Mouse (Mus musculus) CH12.LX (cell line): Measurements from ENCODE around the gene Mogat2. TPM values are rescaled to one million over a fixed set of nuclear protein-coding genes. Genes with fewer than 3 reads are reported as not detected.

Source experiments
- DNase-seq: peaks from one replicate; pipeline ENCODE4 v3.0.0-alpha.2; 2013; ENCODE audit errors: extremely low read depth
- H3K27ac ChIP-seq: 2 replicates; pipeline ENCODE4 v1.5.1; 2012; ENCODE audit warnings: low read depth, mild to moderate bottlenecking, control low read depth, moderate library complexity; ENCODE audit not compliant: insufficient read depth
- H3K27me3 ChIP-seq: replicated peaks from 2 replicates; pipeline ENCODE3; 2012; ENCODE audit warnings: inconsistent platforms
- H3K36me3 ChIP-seq, 2 experiments: replicated peaks in 1 of 2; 2 replicates each; pipeline versions ENCODE3 to v1.6.1; 2012; ENCODE audit warnings: inconsistent platforms in 1 of 2, low read length in 1 of 2, mild to moderate bottlenecking in 1 of 2, mixed read lengths in 1 of 2, moderate library complexity in 1 of 2; ENCODE audit not compliant: control insufficient read depth in 1 of 2, insufficient read depth in 1 of 2
- H3K4me1 ChIP-seq, 2 experiments: 2 replicates each; pipeline ENCODE4 v1.6.1; 2012; ENCODE audit warnings: inconsistent platforms in 1 of 2, moderate library complexity in 1 of 2; ENCODE audit not compliant: insufficient read depth in 2 of 2, control insufficient read depth in 1 of 2
- H3K4me2 ChIP-seq: 2 replicates; pipeline ENCODE4 v1.6.1; 2012; ENCODE audit warnings: low read depth, mild to moderate bottlenecking, control low read depth; ENCODE audit not compliant: poor library complexity, insufficient read depth, severe bottlenecking
- H3K4me3 ChIP-seq, 3 experiments: fragments of 150-350 bp in 1 of 3; sonication (generic) in 1 of 3; replicated peaks in 1 of 3; 2 replicates each; pipeline versions ENCODE3 to v1.5.1; 2011 to 2012; ENCODE audit warnings: low read depth in 2 of 3, low read length in 2 of 3, mild to moderate bottlenecking in 2 of 3, moderate library complexity in 2 of 3, control low read depth in 1 of 3, improper control_type of control experiment in 1 of 3, inconsistent platforms in 1 of 3, mixed read lengths in 1 of 3; ENCODE audit not compliant: poor library complexity in 1 of 3
- H3K79me2 ChIP-seq: replicated peaks from 2 replicates; pipeline ENCODE4 v1.6.1; 2012; ENCODE audit warnings: mild to moderate bottlenecking, moderate library complexity; ENCODE audit not compliant: control insufficient read depth, poor library complexity, insufficient read depth, severe bottlenecking; ENCODE audit errors: extremely low read depth
- H3K9ac ChIP-seq: 2 replicates; pipeline ENCODE4 v1.6.1; 2012; ENCODE audit warnings: low read depth, mild to moderate bottlenecking, control low read depth, moderate library complexity; ENCODE audit not compliant: insufficient read depth
- H3K9me3 ChIP-seq: replicated peaks from 2 replicates; pipeline ENCODE3; 2012; ENCODE audit warnings: low read length, inconsistent platforms, mixed read lengths
- CHD2 ChIP-seq: IDR thresholded peaks from 2 replicates; pipeline ENCODE4 v1.6.1; 2011; ENCODE audit warnings: low read length, improper control_type of control experiment
- ELF1 ChIP-seq: IDR thresholded peaks from 2 replicates; pipeline ENCODE4 v1.6.1; 2014; ENCODE audit warnings: low read depth, mild to moderate bottlenecking, inconsistent platforms, low read length, improper control_type of control experiment
- EP300 ChIP-seq: IDR thresholded peaks from 2 replicates; pipeline ENCODE4 v1.6.1; 2011; ENCODE audit warnings: low read length, improper control_type of control experiment
- KAT2A ChIP-seq: IDR thresholded peaks from 2 replicates; pipeline ENCODE4 v1.6.1; 2012; ENCODE audit warnings: low read length, improper control_type of control experiment, inconsistent platforms; ENCODE audit not compliant: insufficient replicate concordance
- MEF2A ChIP-seq: IDR thresholded peaks from 2 replicates; pipeline ENCODE4 v1.6.1; 2014; ENCODE audit warnings: low read depth, mild to moderate bottlenecking, inconsistent platforms, low read length, improper control_type of control experiment, borderline replicate concordance
- NELFE ChIP-seq: IDR thresholded peaks from 2 replicates; pipeline ENCODE4 v1.6.1; 2011; ENCODE audit warnings: low read depth, low read length, improper control_type of control experiment
- PAX5 ChIP-seq: IDR thresholded peaks from 2 replicates; pipeline ENCODE4 v1.6.1; 2012; ENCODE audit warnings: low read length, inconsistent platforms, mixed read lengths
- POLR2A ChIP-seq: IDR thresholded peaks from 2 replicates; pipeline ENCODE4 v1.6.1; 2011; ENCODE audit warnings: low read depth, mild to moderate bottlenecking, improper control_type of control experiment, low read length
- RCOR1 ChIP-seq: conservative IDR thresholded peaks from 2 replicates; pipeline ENCODE4 v1.6.1; 2012; ENCODE audit warnings: low read depth, mild to moderate bottlenecking, inconsistent platforms, low read length, improper control_type of control experiment
- SMC3 ChIP-seq: IDR thresholded peaks from 2 replicates; pipeline ENCODE4 v1.6.1; 2011; ENCODE audit warnings: low read depth, low read length, improper control_type of control experiment
- UBTF ChIP-seq: IDR thresholded peaks from 2 replicates; pipeline ENCODE4 v1.6.1; 2012; ENCODE audit warnings: low read depth, mild to moderate bottlenecking, inconsistent platforms, low read length, improper control_type of control experiment, moderate library complexity
- USF1 ChIP-seq: IDR thresholded peaks from 2 replicates; pipeline ENCODE4 v1.6.1; 2014; ENCODE audit warnings: low read depth, mild to moderate bottlenecking, inconsistent platforms, low read length, improper control_type of control experiment
- USF2 ChIP-seq: conservative IDR thresholded peaks from 2 replicates; pipeline ENCODE4 v1.6.1; 2011; ENCODE audit warnings: low read depth, low read length, improper control_type of control experiment
- ZNF384 ChIP-seq: IDR thresholded peaks from 2 replicates; pipeline ENCODE4 v1.6.1; 2012; ENCODE audit warnings: low read depth, low read length, improper control_type of control experiment, inconsistent platforms
- dilution Hi-C: fragments of 300-500 bp; cut with MboI; formaldehyde crosslinking; loops from 2 replicates; pipeline ENCODE4 v1.14.3; 2020; ENCODE audit warnings: low sequenced_read_pairs; ENCODE audit not compliant: extremely low pct_unique_long_range_greater_than_20kb, extremely low pct_ligation_motif_present
- in situ Hi-C: fragments of 300-500 bp; cut with MboI; formaldehyde crosslinking; loops from 3 replicates; pipeline ENCODE4 v1.14.3; 2019; ENCODE audit warnings: low sequenced_read_pairs, low pct_ligation_motif_present, low pct_unique_long_range_greater_than_20kb, mixed read lengths
- polyA plus RNA-seq: library from polyadenylated mRNA; unstranded; fragments of >175 nt; gene quantifications from 2 replicates; pipeline ENCODE4 v1.2.1, GENCODE M21; 2012; ENCODE audit warnings: low read depth; ENCODE audit not compliant: insufficient read length
- total RNA-seq, 2 experiments: library from RNA; depleted of rRNA; stranded (reverse); fragments of 300-350 nt in 1 of 2; fragments of >200 nt in 1 of 2; gene quantifications; 2 replicates each; pipeline ENCODE4 v1.2.3; 2012 to 2014

The Mogat2 gene
- total and polyA plus RNA-seq, 3 experiments, result not detected

GRCm38 (mm10) chr7:99268506-99268900, 30.1 kb upstream of the Mogat2 start:
- TF ChIP-seq USF1, result no peak
- TF ChIP-seq SMC3, result no peak
- no peak for TF ChIP-seq EP300
- no peak for TF ChIP-seq KAT2A
- no peak for TF ChIP-seq RCOR1
- TF ChIP-seq UBTF, result no peak
- no peak for TF ChIP-seq ELF1
- TF ChIP-seq MEF2A, result no peak
- no peak for TF ChIP-seq NELFE
- TF ChIP-seq PAX5, result no peak
- Histone ChIP-seq H3K36me3 (no peaks in the 10 kb centered on the region), H3K79me2 (no peaks in the 10 kb centered on the region), H3K9me3 (no peaks in the 10 kb centered on the region), H3K4me2 (peak overlapping the region; percentile 60), H3K27me3 (peaks cover 18% of the 10 kb centered on the region), H3K4me1 (peaks cover 4 to 8% of the 10 kb centered on the region in 2 experiments; a peak in 2 of 4 replicates), H3K4me3 (peak overlapping the region; percentile 13 to 36 (median 30)), H3K9ac (no peak overlapping the region), H3K27ac (no peak overlapping the region)
- dilution Hi-C loops, result no loop called here
- no peak for DNase-seq
- in situ Hi-C loops, result loop anchor here (5.0 kb wide), 1 partner anchor 94 kb away; no protein-coding TSS in a partner anchor

GRCm38 (mm10) chr7:99267897-99268505, 29.6 kb upstream of the Mogat2 start:
- no peaks in the 10 kb centered on the region for H3K36me3 ChIP-seq
- TF ChIP-seq CHD2, result no peak
- peak; percentile 35; the same call in 1 of the 2 replicates for TF ChIP-seq POLR2A
- peak; percentile 73 for TF ChIP-seq ELF1
- H3K27ac ChIP-seq, result no peak overlapping the region
- in situ Hi-C loops (loop anchor here (5.0 kb wide), 1 partner anchor 94 kb away; no protein-coding TSS in a partner anchor), dilution Hi-C loops (no loop called here)
- H3K27me3 ChIP-seq, result peaks cover 18% of the 10 kb centered on the region
- DNase-seq, result peak; percentile 22
- peak overlapping the region; percentile 13 to 36 (median 30) for H3K4me3 ChIP-seq
- peak overlapping the region; percentile 60 for H3K4me2 ChIP-seq
- no peak overlapping the region for H3K9ac ChIP-seq
- H3K79me2 ChIP-seq, result no peaks in the 10 kb centered on the region
- no peaks in the 10 kb centered on the region for H3K9me3 ChIP-seq
- peaks cover 4 to 8% of the 10 kb centered on the region in 2 experiments; a peak in 2 of 4 replicates for H3K4me1 ChIP-seq

GRCm38 (mm10) chr7:99267251-99267896, 29.0 kb upstream of the Mogat2 start, which contains the start of gene Map6:
Gene Map6, plus strand, starts transcription at chr7:99267447.
- in situ Hi-C loops (loop anchor here (5.0 kb wide), 1 partner anchor 95 kb away; no protein-coding TSS in a partner anchor), dilution Hi-C loops (no loop called here)
- no peak within 1 kb of the TSS for H3K27ac ChIP-seq
- no peak within 1 kb of the TSS for H3K9ac ChIP-seq
- peaks cover 18% of the 10 kb centered on the region for H3K27me3 ChIP-seq
- no peaks in the 10 kb centered on the region for H3K36me3 ChIP-seq
- DNase-seq, result peak; percentile 10
- H3K79me2 ChIP-seq, result no peaks in the 10 kb centered on the region
- H3K9me3 ChIP-seq, result no peaks in the 10 kb centered on the region
- H3K4me3 ChIP-seq, result peak within 1 kb of the TSS in 2 of 3 experiments; percentile 30 to 36
- TF ChIP-seq ZNF384 (peak; percentile 67; the same call in 1 of the 2 replicates), USF2 (no peak)
- H3K4me2 ChIP-seq, result peak within 1 kb of the TSS; percentile 60
- H3K4me1 ChIP-seq, result peaks cover 4 to 8% of the 10 kb centered on the region in 2 experiments; a peak in 2 of 4 replicates
